Mouse (Mus musculus): ENCODE results near the gene Cpeb2. TPM values are rescaled to one million over a fixed set of nuclear protein-coding genes. Genes with fewer than 3 reads are reported as not detected.

Cpeb2 gene
- polyA plus RNA-seq, 2 experiments, result 0.86 to 1.1 TPM

DNA sequence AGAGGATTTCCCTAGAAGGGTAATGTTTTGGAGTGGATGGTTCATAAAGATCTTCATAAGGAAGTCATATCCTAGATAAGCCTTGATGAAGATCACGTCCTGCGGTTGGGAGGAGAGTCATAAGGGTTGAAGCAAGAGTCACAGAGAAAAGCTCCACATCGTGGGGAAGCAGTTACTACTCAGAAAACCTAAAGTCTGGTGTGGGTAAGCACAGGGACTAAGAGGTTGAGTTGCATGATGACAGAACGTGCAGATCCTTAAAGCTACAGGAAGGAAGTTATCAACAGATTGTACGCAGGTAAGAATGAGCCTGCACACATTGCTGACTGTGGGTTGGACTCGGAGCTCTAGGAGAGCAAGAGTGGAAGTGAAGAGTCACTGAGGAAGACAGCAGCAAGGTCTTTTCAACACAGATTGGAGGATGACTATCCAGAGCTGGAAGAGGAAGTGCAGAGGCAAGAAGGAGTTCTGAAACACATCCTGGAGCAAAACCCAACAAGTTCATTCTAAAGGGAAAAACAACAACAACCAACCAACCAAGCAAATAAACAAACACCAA lies 26.4 kb upstream of the Cpeb2 start:
- 33% methylated on average over 6 of the region's 6 CpGs for WGBS (ENCODE audit: insufficient replicate concordance)
- Histone ChIP-seq H3K9ac (replicated peaks) (no peak overlapping the region), H3K27ac (no peak overlapping the region), H3K4me3 (ENCODE audit: insufficient read depth in 1 of 2, low read depth in 2 of 2, low read length in 2 of 2) (no peak overlapping the region), H3K27me3 (ENCODE audit: control insufficient read depth, insufficient read depth, low read length) (no peaks in the 10 kb centered on the region), H3K9me3 (ENCODE audit: control insufficient read depth, low read length) (no peaks in the 10 kb centered on the region), H3K4me1 (replicated peaks; ENCODE audit: control insufficient read depth in 2 of 2, insufficient read depth in 2 of 2, low read length in 1 of 2) (no peaks in the 10 kb centered on the region), H3K36me3 (replicated peaks; ENCODE audit: control insufficient read depth, insufficient read depth, low read depth) (no peaks in the 10 kb centered on the region), H3K4me2 (ENCODE audit: low read depth) (no peak overlapping the region)
- no peak for ATAC-seq (ENCODE audit: insufficient read depth)
- TF ChIP-seq EP300 (IDR thresholded peaks at IDR 0.05; ENCODE audit: low read depth) (no peak), CTCF (IDR thresholded peaks at IDR 0.05; ENCODE audit: low read depth) (no peak)
- no peak for DNase-seq (ENCODE audit: low read depth in 3 of 3, low spot score in 3 of 3)

DNA sequence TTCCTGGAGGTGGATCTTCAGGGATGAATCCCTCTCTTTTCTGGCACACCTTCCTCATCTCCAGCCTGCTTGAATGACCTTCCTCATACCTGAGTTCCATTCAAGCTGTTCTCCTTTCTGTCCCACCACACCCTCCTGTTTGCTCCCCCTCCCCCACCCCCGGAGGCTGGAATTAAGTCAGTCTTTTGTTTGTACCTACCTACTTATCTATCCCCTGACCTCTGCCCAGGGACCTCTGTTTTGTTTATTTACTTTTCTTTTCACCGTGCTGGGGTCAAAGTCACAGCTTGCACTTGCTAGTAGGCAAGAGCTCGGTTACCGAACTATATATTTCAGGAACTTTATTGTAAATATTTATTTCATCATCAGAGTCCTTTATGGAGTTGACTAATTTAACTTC lies 15.5 kb upstream of the Cpeb2 start:
- no peak overlapping the region for H3K27ac ChIP-seq
- ATAC-seq (ENCODE audit: insufficient read depth) (peak; percentile 43), DNase-seq (ENCODE audit: low read depth in 3 of 3, low spot score in 3 of 3) (no peak)
- H3K4me2 ChIP-seq (ENCODE audit: low read depth), result no peak overlapping the region
- no peaks in the 10 kb centered on the region for H3K9me3 ChIP-seq (ENCODE audit: control insufficient read depth, low read length)
- WGBS (ENCODE audit: insufficient replicate concordance), result 48% methylated on average over 4 of the region's 4 CpGs
- no peak overlapping the region for H3K9ac ChIP-seq (replicated peaks)
- TF ChIP-seq EP300 (IDR thresholded peaks at IDR 0.05; ENCODE audit: low read depth) (no peak), CTCF (IDR thresholded peaks at IDR 0.05; ENCODE audit: low read depth) (no peak)
- H3K27me3 ChIP-seq (ENCODE audit: control insufficient read depth, insufficient read depth, low read length), result no peaks in the 10 kb centered on the region
- H3K4me3 ChIP-seq (ENCODE audit: insufficient read depth in 1 of 2, low read depth in 2 of 2, low read length in 2 of 2), result no peak overlapping the region
- no peaks in the 10 kb centered on the region for H3K36me3 ChIP-seq (replicated peaks; ENCODE audit: control insufficient read depth, insufficient read depth, low read depth)
- H3K4me1 ChIP-seq (replicated peaks; ENCODE audit: control insufficient read depth in 2 of 2, insufficient read depth in 2 of 2, low read length in 1 of 2), result peaks cover 0 to 7% of the 10 kb centered on the region in 2 experiments; a peak in 2 of 4 replicates

DNA sequence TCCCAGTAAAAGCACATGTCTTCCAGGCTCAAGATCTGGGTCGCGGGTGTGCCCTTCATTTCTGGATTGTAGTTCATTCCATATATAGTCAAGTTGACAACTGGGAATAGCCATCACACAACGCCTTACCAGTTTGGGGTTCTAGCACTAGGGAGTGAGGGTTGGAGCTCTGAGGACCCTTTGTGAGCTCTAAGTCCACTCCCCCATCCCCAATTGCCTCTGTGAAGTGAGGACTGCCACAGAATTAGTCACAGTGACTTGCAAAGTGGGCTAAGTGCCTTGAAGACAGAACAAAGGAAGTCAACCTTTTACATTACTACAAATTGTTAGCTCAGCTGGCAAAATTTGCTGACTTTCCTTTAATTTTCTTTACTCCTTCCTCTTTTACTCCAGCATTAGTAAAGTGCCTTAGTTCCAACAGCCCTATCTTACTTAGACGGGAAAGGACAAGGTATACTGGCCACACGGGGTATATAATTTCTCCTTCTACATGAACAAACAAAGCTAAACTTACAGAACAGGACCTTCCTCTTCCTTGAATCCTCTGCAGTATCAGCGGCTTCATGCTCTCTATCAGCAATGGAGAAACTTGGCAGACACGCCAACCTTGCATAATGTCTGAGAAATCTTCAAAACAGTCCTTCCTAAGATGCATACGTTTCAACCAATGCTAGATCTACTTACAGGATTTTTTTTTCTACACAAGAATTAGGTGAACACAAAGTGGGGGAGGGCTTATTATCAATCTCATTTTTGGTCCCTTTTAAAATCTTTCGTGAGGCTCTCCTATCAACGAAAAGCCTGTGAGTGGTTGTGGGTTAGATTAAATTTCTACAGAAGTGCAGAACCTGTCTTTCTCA lies 14.8 kb upstream of the Cpeb2 start:
- 49% methylated on average over 10 of the region's 10 CpGs for WGBS (ENCODE audit: insufficient replicate concordance)
- no peak for ATAC-seq (ENCODE audit: insufficient read depth)
- no peak for DNase-seq (ENCODE audit: low read depth in 3 of 3, low spot score in 3 of 3)
- Histone ChIP-seq H3K36me3 (replicated peaks; ENCODE audit: control insufficient read depth, insufficient read depth, low read depth) (no peaks in the 10 kb centered on the region), H3K4me3 (ENCODE audit: insufficient read depth in 1 of 2, low read depth in 2 of 2, low read length in 2 of 2) (no peak overlapping the region), H3K27me3 (ENCODE audit: control insufficient read depth, insufficient read depth, low read length) (no peaks in the 10 kb centered on the region), H3K27ac (no peak overlapping the region), H3K4me2 (ENCODE audit: low read depth) (no peak overlapping the region), H3K9ac (replicated peaks) (no peak overlapping the region), H3K4me1 (replicated peaks; ENCODE audit: control insufficient read depth in 2 of 2, insufficient read depth in 2 of 2, low read length in 1 of 2) (peaks cover 0 to 7% of the 10 kb centered on the region in 2 experiments; a peak in 2 of 4 replicates), H3K9me3 (ENCODE audit: control insufficient read depth, low read length) (no peaks in the 10 kb centered on the region)
- TF ChIP-seq EP300 (IDR thresholded peaks at IDR 0.05; ENCODE audit: low read depth) (no peak), CTCF (IDR thresholded peaks at IDR 0.05; ENCODE audit: low read depth) (no peak)

DNA sequence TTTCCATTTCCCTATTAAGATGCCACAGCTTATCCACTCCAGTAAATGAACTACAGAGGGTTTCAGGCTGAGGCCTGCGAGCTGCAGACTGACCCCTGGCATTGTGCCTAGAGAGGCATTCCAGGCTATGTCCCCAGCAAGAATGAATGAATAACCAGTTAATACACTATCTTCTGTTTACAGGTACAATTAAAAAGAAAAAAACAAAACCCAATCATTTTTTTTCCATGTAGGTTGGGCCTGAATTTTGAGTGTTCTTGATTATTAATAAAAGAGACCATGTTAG lies 14.2 kb upstream of the Cpeb2 start:
- 59% methylated on average over 1 of the region's 1 CpGs for WGBS (ENCODE audit: insufficient replicate concordance)
- no peaks in the 10 kb centered on the region for H3K9me3 ChIP-seq (ENCODE audit: control insufficient read depth, low read length)
- no peak overlapping the region for H3K4me2 ChIP-seq (ENCODE audit: low read depth)
- no peak overlapping the region for H3K27ac ChIP-seq
- no peak overlapping the region for H3K4me3 ChIP-seq (ENCODE audit: insufficient read depth in 1 of 2, low read depth in 2 of 2, low read length in 2 of 2)
- no peak overlapping the region for H3K9ac ChIP-seq (replicated peaks)
- no peaks in the 10 kb centered on the region for H3K36me3 ChIP-seq (replicated peaks; ENCODE audit: control insufficient read depth, insufficient read depth, low read depth)
- ATAC-seq (ENCODE audit: insufficient read depth) (no peak), DNase-seq (ENCODE audit: low read depth in 3 of 3, low spot score in 3 of 3) (no peak)
- H3K4me1 ChIP-seq (replicated peaks; ENCODE audit: control insufficient read depth in 2 of 2, insufficient read depth in 2 of 2, low read length in 1 of 2), result peaks cover 0 to 7% of the 10 kb centered on the region in 2 experiments; a peak in 2 of 4 replicates
- H3K27me3 ChIP-seq (ENCODE audit: control insufficient read depth, insufficient read depth, low read length), result no peaks in the 10 kb centered on the region
- TF ChIP-seq CTCF (IDR thresholded peaks at IDR 0.05; ENCODE audit: low read depth) (no peak), EP300 (IDR thresholded peaks at IDR 0.05; ENCODE audit: low read depth) (no peak)

DNA sequence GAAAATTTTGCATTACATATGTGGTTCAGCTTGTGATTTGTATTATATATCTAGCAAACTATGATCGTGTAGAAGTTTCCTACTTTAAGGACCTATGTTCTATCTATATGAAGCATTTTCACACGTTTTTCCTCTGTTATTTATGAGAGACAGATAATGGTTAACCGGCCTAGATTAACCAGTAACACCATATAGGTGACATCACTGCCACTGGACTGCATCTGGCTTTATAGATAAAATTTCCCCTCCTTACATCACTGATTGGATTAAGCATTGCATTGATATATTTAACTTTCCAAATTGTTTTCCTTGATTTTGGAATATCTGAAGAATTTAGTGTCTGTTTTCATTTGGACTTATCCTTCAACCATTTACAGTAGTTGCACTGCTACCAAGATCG lies 9.6 kb upstream of the Cpeb2 start:
- H3K4me2 ChIP-seq (ENCODE audit: low read depth), result no peak overlapping the region
- 34% methylated on average over 4 of the region's 4 CpGs for WGBS (ENCODE audit: insufficient replicate concordance)
- H3K9ac ChIP-seq (replicated peaks), result no peak overlapping the region
- H3K27me3 ChIP-seq (ENCODE audit: control insufficient read depth, insufficient read depth, low read length), result no peaks in the 10 kb centered on the region
- TF ChIP-seq EP300 (IDR thresholded peaks at IDR 0.05; ENCODE audit: low read depth) (no peak), CTCF (IDR thresholded peaks at IDR 0.05; ENCODE audit: low read depth) (no peak)
- no peak overlapping the region for H3K27ac ChIP-seq
- no peaks in the 10 kb centered on the region for H3K9me3 ChIP-seq (ENCODE audit: control insufficient read depth, low read length)
- no peak for ATAC-seq (ENCODE audit: insufficient read depth)
- DNase-seq (ENCODE audit: low read depth in 3 of 3, low spot score in 3 of 3), result no peak
- no peak overlapping the region for H3K4me3 ChIP-seq (ENCODE audit: insufficient read depth in 1 of 2, low read depth in 2 of 2, low read length in 2 of 2)
- H3K4me1 ChIP-seq (replicated peaks; ENCODE audit: control insufficient read depth in 2 of 2, insufficient read depth in 2 of 2, low read length in 1 of 2), result peaks cover 0 to 1% of the 10 kb centered on the region in 2 experiments; a peak in 2 of 4 replicates
- H3K36me3 ChIP-seq (replicated peaks; ENCODE audit: control insufficient read depth, insufficient read depth, low read depth), result no peaks in the 10 kb centered on the region
